Mouse (Mus musculus) MEL-GATA-1-ER (cell line): ENCODE results near the gene Sh3bp2.
"Not testable (repeated sequence)": the region's sequence is repeated elsewhere in the genome, so short reads cannot be mapped to it uniquely, and the experiment has no call there.

Experiments used
- DNase-seq: peaks from one replicate; pipeline ENCODE4 v3.0.0-alpha.2; 2012; ENCODE audit warnings: low read depth; ENCODE audit errors: extremely low read depth

The Sh3bp2 gene

GRCm38 (mm10) chr5:34565545-34566283 lies 40.1 kb downstream of the Sh3bp2 start:
- no peak for DNase-seq

GRCm38 (mm10) chr5:34571551-34571950 lies 45.9 kb downstream of the Sh3bp2 start:
- no peak for DNase-seq

DNA sequence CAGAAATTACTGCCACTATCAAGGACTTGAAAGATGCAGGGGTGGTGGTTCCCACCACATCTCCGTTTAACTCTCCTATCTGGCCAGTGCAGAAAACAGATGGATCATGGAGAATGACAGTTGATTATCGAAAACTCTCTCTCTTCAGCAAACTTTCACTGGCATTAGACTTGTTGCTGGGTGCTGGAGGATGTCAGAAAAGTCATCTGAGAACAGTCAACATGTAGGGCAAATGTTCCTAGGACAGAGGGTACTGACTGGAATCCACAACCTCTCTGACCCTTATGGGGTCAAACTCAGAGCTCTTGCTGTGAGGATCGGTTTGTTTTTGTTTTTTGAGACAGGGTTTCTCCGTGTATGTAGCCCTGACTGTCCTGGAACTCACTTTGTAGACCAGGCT lies 46.9 kb downstream of the Sh3bp2 start:
- not testable (repeated sequence) for DNase-seq

DNA sequence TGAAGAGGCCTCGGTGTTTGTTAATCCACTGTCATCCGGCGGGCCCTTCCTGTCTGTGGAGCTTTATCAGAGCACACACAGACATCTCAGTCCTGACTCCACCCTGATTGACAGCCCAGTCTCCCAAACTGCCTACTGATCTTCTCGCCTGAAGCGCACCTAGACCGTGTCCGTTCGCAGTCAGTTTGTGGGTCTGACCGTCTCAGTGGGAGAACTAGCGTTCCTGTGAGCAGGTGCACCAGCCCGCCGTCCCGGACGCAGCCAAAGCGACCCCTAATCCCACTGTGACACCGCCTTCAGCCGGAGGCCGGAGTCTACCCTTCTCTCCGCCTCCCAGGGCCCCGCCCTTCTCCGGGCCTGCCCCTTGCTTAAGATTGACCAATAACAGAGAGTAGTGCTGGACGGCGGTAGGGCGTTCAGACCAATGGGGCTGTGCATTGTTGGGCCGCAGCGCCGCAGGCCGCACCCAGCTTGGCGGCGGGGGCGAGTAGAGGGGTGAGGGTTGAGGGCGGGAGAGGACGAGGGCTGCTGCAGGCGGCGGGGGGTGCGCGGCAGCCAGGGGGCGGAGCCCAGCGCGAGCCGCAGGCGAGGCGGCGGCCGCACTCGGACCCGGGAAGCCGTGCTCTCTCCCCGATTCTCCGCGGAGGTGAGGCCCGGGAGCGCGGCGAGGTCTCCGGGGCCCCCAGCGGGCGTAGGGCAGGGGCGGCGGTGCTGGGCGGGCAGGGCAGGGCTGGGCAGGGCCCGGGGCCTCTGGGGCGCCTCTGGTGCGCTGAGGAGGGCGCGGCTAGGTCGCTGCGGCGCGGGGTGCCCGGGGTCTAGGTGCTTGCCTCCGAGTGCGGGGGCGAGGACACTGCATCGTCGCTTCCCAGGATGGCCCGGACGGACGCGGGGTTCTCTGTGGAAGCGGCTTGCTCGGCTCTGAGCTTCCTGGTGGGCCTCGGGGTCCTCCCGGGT lies 47.9 kb downstream of the Sh3bp2 start, which contains the start of gene Add1:
Add1 (plus strand) TSS at position 397 of the 954 bp plus-strand sequence.
- peak; percentile 96 for DNase-seq

DNA sequence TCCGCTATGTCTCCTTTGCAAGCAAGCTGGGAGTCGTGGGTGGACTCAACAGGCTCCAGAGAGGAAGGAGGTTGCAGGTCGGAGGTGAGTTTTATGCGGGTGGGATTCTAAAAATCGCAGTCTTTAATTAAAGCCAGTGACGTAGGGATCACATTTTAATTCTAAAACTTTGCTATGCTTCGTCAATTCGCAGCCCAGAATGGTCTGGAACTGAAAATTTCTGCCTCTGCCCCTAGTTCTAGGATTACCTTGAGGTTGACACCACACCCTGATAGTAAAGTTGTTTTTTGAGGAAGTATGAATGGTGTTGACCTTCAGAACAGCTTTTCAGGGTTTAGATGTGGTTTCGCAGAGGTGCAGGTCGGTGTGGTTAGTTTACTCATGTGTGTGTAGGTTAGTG lies 49.1 kb downstream of the Sh3bp2 start:
- peak; percentile 83 for DNase-seq

- no peak for DNase-seq
Observed at GRCm38 (mm10) chr5:34576286-34576685, 50.6 kb downstream of the Sh3bp2 start.

GRCm38 (mm10) chr5:34578038-34578655 lies 52.5 kb downstream of the Sh3bp2 start:
- no peak for DNase-seq

DNA sequence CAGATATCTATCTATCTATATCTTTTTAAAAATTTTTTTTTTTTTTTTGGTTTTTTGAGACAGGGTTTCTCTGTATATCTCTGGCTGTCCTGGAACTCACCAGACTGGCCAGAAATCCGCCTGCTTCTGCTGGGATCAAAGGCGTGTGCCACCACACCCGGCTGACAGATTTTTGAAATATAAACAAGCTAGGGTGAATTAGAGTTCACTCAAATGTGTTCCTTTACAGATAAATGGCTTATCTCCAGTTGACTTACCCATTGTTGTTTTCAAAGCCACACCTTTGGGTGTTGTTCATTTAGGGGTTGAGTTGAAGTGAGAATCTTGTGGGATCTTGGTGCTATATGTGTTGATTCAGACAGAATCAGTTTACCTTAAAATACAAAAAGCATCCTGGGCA lies 53.7 kb downstream of the Sh3bp2 start:
- DNase-seq: peak; percentile 62

DNA sequence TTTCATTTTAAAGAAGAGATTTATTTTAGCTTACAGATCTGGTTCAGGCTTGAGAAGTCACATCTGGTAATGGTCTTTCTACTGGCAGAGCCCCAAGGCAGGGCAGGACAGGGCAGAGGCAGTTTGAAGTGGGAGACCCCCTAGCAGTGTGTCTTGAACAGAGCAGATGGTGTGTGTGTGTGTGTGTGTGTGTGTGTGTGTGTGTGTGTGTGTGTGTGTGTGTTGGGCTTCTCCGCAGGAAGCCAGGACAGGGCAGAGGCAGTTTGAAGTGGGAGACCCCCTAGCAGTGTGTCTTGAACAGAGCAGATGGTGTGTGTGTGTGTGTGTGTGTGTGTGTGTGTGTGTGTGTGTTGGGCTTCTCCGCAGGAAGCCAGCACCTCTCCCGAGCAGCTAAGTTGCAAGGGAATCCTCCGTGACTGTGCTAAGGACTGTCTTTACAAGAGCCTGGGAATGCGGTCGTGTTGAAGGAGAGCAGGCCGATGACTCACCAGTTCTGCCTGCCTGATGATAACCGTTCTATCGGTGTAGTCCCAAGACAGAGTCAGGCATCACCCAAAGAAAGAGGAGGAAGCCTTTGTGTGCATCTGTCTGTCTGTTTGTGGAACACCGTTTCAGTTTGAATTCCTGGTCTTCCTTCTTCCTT lies 56.2 kb downstream of the Sh3bp2 start:
- DNase-seq: peak; percentile 88

DNA sequence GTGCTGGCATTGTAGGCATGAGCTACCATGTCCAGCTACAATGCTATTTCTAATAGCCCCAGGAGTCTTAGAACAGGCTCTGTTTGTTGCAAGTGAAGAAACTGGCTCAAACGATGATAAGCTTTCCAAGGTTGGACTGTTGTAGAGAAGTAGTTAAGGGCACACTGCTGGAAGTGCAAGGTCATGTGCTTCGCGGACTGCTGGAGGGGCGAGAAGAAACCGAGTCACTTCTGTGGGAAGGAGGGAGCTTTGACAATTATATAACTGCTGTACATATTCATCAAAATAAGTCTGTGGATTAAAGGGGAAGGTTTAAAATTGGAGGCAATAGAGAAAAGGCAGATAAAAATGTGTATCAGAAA lies 56.7 kb downstream of the Sh3bp2 start:
- no peak for DNase-seq

- no peak for DNase-seq
Observed at GRCm38 (mm10) chr5:34585216-34585615, 59.6 kb downstream of the Sh3bp2 start.

- DNase-seq: no peak
Observed at GRCm38 (mm10) chr5:34587881-34588280, 62.2 kb downstream of the Sh3bp2 start.

- no peak for DNase-seq
Observed at GRCm38 (mm10) chr5:34590059-34590458, 64.4 kb downstream of the Sh3bp2 start.

GRCm38 (mm10) chr5:34590702-34591101 lies 65.1 kb downstream of the Sh3bp2 start:
- no peak for DNase-seq

- DNase-seq: no peak
Observed at GRCm38 (mm10) chr5:34591388-34592004, 65.9 kb downstream of the Sh3bp2 start.

GRCm38 (mm10) chr5:34592224-34592623 lies 66.6 kb downstream of the Sh3bp2 start:
- not testable (repeated sequence) for DNase-seq

DNA sequence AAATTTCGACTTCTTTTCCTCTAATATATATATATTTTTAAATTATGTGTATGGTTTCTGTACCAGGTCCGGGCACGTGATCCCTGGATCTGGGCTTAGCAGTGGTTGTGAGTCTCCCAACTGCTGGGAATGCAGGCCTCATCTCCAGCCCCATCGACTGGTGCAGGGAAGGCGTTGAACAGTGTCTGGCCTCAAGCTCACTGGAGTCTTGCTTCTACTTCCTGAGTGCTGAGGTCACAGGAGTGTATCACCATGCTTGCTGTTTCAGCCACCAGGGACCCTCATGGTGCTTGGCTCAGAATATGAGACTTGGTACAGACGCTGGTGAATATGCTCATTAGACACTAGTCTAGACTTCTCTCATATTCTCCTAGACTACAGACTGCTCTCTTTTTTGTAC lies 67.0 kb downstream of the Sh3bp2 start:
- DNase-seq: no peak

DNA sequence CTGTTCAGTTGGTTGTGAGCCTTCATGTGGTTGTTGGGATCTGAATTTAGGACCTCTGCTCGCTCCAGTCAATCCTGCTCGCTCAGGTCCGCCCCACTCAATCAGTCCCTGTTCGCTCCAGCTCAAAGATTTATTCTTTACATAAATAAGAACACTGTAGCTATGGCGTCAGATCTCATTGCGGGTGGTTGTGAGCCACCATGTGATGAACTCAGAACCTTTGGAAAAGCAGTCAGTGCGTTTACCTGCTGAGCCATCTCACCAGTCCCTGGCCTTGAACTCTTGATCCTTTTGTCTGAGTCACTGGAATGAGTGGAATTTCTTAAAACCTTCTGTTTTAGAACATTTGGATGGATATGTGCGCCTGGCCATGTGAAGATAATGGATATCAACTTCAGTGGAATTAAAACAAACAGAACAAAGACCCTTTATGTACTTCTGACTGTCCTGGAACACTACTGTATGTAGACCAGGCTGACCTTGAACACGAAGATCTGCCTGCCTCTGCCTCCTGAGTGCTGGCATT lies 67.6 kb downstream of the Sh3bp2 start:
- no peak for DNase-seq

DNA sequence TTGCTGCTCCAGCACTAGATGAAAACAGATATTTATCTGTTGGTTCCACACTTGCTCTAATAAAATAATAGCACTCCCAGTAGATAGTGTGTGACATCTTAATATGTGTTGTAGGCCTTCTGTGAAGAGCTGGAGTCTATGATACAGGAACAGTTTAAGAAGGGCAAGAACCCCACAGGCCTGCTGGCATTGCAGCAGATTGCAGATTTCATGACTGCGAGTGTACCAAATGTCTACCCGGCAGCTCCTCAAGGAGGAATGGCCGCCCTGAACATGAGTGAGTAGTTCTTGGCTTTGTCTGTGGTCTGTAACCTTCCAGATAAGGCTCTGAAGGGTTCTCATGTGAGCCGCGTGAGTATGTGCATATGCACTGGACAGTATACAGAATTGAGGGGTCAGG lies 78.9 kb downstream of the Sh3bp2 start:
- no peak for DNase-seq

- no peak for DNase-seq
Observed at GRCm38 (mm10) chr5:34607100-34607880, 81.7 kb downstream of the Sh3bp2 start.
